ENCODE assay signal across 8 mouse cellular contexts in the genomic region with DNA sequence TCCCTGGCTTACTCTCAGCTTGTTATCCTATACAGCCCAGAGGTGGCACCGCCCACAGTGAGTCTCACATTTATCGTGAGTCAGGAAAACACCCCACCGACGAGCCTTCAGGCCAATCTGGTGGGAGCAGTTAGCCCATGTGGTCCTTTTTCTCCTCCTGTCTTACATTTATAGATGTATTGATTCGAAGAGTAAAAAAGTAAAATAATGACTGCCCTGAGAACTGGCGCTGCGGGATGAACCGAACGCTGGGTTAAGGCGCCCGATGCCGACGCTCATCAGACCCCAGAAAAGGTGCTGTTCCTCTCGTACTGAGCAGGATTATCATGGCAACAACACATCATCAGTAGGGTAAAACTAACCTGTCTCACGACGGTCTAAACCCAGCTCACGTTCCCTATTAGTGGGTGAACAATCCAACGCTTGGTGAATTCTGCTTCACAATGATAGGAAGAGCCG. TPM values are rescaled to one million over a fixed set of nuclear protein-coding genes. Genes with fewer than 3 reads are reported as not detected.
DNase-seq lines count a peak whose midpoint lies in the region; ATAC-seq and TF ChIP-seq lines count a peak whose summit lies in the region.

No protein-coding gene starts in this region.

- H3K36me3 ChIP-seq in CH12.LX (replicated peaks in 1 of 2; ENCODE audit: control insufficient read depth in 1 of 2, insufficient read depth in 1 of 2, low read length in 1 of 2) = peaks cover 0 to 20% of the 10 kb centered on the region in 2 experiments
- no peaks in the 10 kb centered on the region for H3K36me3 ChIP-seq in forebrain, embryonic 13.5 days (ENCODE audit: poor library complexity, severe bottlenecking)
- H3K36me3 ChIP-seq in liver, postnatal 0 days (replicated peaks; ENCODE audit: insufficient read depth, low read length) = no peaks in the 10 kb centered on the region
- H3K36me3 ChIP-seq in neural tube, embryonic 15.5 days = no peaks in the 10 kb centered on the region
- no peaks in the 10 kb centered on the region for H3K36me3 ChIP-seq in thymus, adult 2 months (ENCODE audit: control insufficient read depth, insufficient read depth, low read length)

- 55% methylated on average over 19 of the region's 19 CpGs for WGBS in forebrain, embryonic 13.5 days
- WGBS in liver, postnatal 0 days (ENCODE audit: insufficient replicate concordance) = 51% methylated on average over 19 of the region's 19 CpGs
- 51% methylated on average over 19 of the region's 19 CpGs for WGBS in neural tube, embryonic 15.5 days
- 63% methylated on average over 19 of the region's 19 CpGs for WGBS in thymus, adult 2 months

- no peaks in the 10 kb centered on the region for H3K9me3 ChIP-seq in CH12.LX (replicated peaks; ENCODE audit: low read length)
- peaks cover 3% of the 10 kb centered on the region for H3K9me3 ChIP-seq in forebrain, embryonic 13.5 days (replicated peaks)
- H3K9me3 ChIP-seq in liver, postnatal 0 days (ENCODE audit: low read length) = no peaks in the 10 kb centered on the region
- 0 out of 2 replicates have a peak, but pooled peaks cover 3% of the 10 kb centered on the region for H3K9me3 ChIP-seq in neural tube, embryonic 15.5 days (replicated peaks)

- H3K79me2 ChIP-seq in CH12.LX (replicated peaks; ENCODE audit: control insufficient read depth, extremely low read depth, insufficient read depth, poor library complexity, severe bottlenecking) = peaks cover 25% of the 10 kb centered on the region

- no peak overlapping the region for H3K4me3 ChIP-seq in CH12.LX (replicated peaks in 1 of 3; ENCODE audit: low read depth in 2 of 3, low read length in 2 of 3, poor library complexity in 1 of 3)
- H3K4me3 ChIP-seq in forebrain, embryonic 13.5 days = no peak overlapping the region
- H3K4me3 ChIP-seq in liver, postnatal 0 days (ENCODE audit: low read depth, low read length) = no peak overlapping the region
- no peak overlapping the region for H3K4me3 ChIP-seq in neural tube, embryonic 15.5 days (replicated peaks)
- no peak overlapping the region for H3K4me3 ChIP-seq in thymus, adult 2 months (ENCODE audit: control insufficient read depth, insufficient read depth, low read length)

- in situ Hi-C loops in CH12.LX (cut with MboI; ENCODE audit: low pct_ligation_motif_present, low pct_unique_long_range_greater_than_20kb, low sequenced_read_pairs) = no loop called here

- no peak overlapping the region for H3K4me2 ChIP-seq in CH12.LX (ENCODE audit: insufficient read depth, low read depth, poor library complexity, severe bottlenecking)
- no peak overlapping the region for H3K4me2 ChIP-seq in forebrain, embryonic 13.5 days
- no peak overlapping the region for H3K4me2 ChIP-seq in liver, postnatal 0 days (ENCODE audit: low read depth, low read length)
- H3K4me2 ChIP-seq in neural tube, embryonic 15.5 days = no peak overlapping the region

- TF ChIP-seq EP300 in CH12.LX (IDR thresholded peaks at IDR 0.05; ENCODE audit: low read length) = no peak
- no peak; the same call in 1 of the 2 replicates for TF ChIP-seq EP300 in liver, postnatal 0 days (IDR thresholded peaks at IDR 0.05; ENCODE audit: low read depth)

- H3K27me3 ChIP-seq in CH12.LX (replicated peaks) = no peaks in the 10 kb centered on the region
- peaks cover 5% of the 10 kb centered on the region; the same call in 1 of the 2 replicates for H3K27me3 ChIP-seq in forebrain, embryonic 13.5 days
- H3K27me3 ChIP-seq in liver, postnatal 0 days (ENCODE audit: insufficient read depth, low read length) = no peaks in the 10 kb centered on the region
- H3K27me3 ChIP-seq in neural tube, embryonic 15.5 days (replicated peaks) = 0 out of 2 replicates have a peak, but pooled peaks cover 7% of the 10 kb centered on the region
- H3K27me3 ChIP-seq in thymus, adult 2 months (ENCODE audit: control insufficient read depth, insufficient read depth, low read length) = no peaks in the 10 kb centered on the region; the same call in 1 of the 2 replicates

- peaks cover 2 to 20% of the 10 kb centered on the region in 2 experiments; a peak in 2 of 4 replicates for H3K4me1 ChIP-seq in CH12.LX (ENCODE audit: control insufficient read depth in 1 of 2, insufficient read depth in 2 of 2)
- peaks cover 20% of the 10 kb centered on the region for H3K4me1 ChIP-seq in forebrain, embryonic 13.5 days
- peaks cover 17% of the 10 kb centered on the region for H3K4me1 ChIP-seq in liver, postnatal 0 days (ENCODE audit: insufficient read depth)
- peaks cover 19% of the 10 kb centered on the region for H3K4me1 ChIP-seq in neural tube, embryonic 15.5 days
- peaks cover 6% of the 10 kb centered on the region for H3K4me1 ChIP-seq in thymus, adult 2 months (replicated peaks; ENCODE audit: control insufficient read depth, insufficient read depth, low read length)

- ATAC-seq in forebrain, embryonic 13.5 days = peak; percentile 69
- ATAC-seq in liver, postnatal 0 days = peak; percentile 82
- ATAC-seq in neural tube, embryonic 15.5 days (ENCODE audit: low FRiP score) = peak; percentile 33; the same call in 1 of the 2 replicates

- dilution Hi-C loops in CH12.LX (cut with MboI; ENCODE audit: extremely low pct_ligation_motif_present, extremely low pct_unique_long_range_greater_than_20kb, low sequenced_read_pairs) = no loop called here

- no peak overlapping the region for H3K27ac ChIP-seq in CH12.LX (ENCODE audit: insufficient read depth, low read depth)
- no peak overlapping the region for H3K27ac ChIP-seq in forebrain, embryonic 13.5 days
- no peak overlapping the region for H3K27ac ChIP-seq in liver, postnatal 0 days (ENCODE audit: low read depth)
- no peak overlapping the region for H3K27ac ChIP-seq in neural tube, embryonic 15.5 days (replicated peaks)
- H3K27ac ChIP-seq in thymus, adult 2 months (ENCODE audit: control insufficient read depth, insufficient read depth, low read length) = no peak overlapping the region

- TF ChIP-seq CTCF in CH12.LX (conservative IDR thresholded peaks at IDR 0.05 in 1 of 2, IDR thresholded peaks at IDR 0.05 in 1 of 2; ENCODE audit: low read depth in 2 of 2, low read length in 2 of 2) = no peak
- TF ChIP-seq CTCF in liver, postnatal 0 days (IDR thresholded peaks at IDR 0.05; ENCODE audit: low read depth) = no peak
- no peak for TF ChIP-seq CTCF in thymus, adult 2 months (IDR thresholded peaks at IDR 0.05; ENCODE audit: borderline replicate concordance, control insufficient read depth, extremely low read depth, insufficient read depth, low read length, poor library complexity)

- no peak overlapping the region for H3K9ac ChIP-seq in CH12.LX (ENCODE audit: insufficient read depth, low read depth)
- no peak overlapping the region for H3K9ac ChIP-seq in forebrain, embryonic 13.5 days
- H3K9ac ChIP-seq in liver, postnatal 0 days (replicated peaks) = no peak overlapping the region
- H3K9ac ChIP-seq in neural tube, embryonic 15.5 days (replicated peaks) = no peak overlapping the region

- TF ChIP-seq POLR2A in CH12.LX (IDR thresholded peaks at IDR 0.05; ENCODE audit: low read depth, low read length) = no peak
- TF ChIP-seq POLR2A in thymus, adult 2 months (IDR thresholded peaks at IDR 0.05; ENCODE audit: control insufficient read depth, extremely low read depth, insufficient read depth, low read length, poor library complexity) = no peak

- intact Hi-C loops in heart, postnatal 10 days (cut with DNase I) = loop anchor here (5.0 kb wide), 1 partner anchor 91 kb away; a partner anchor contains a TSS

- peak; percentile 100 for DNase-seq in CH12.LX (ENCODE audit: extremely low read depth)
- DNase-seq in c-Kit-positive CD71-positive TER-119-negative erythroid progenitor cells, embryonic 14.5 days (ENCODE audit: low read depth) = peak; percentile 100
- peak; percentile 100 for DNase-seq in heart, postnatal 10 days
- peak; percentile 100 for DNase-seq in layer of hippocampus, adult 11-12 months (ENCODE audit: low spot score)
- peak; percentile 100 for DNase-seq in liver, postnatal 0 days
- DNase-seq in thymus, adult 2 months = peak; percentile 100

- TF ChIP-seq RAD21 in CH12.LX (IDR thresholded peaks at IDR 0.05; ENCODE audit: low read depth, low read length) = no peak

RNA-seq across cellular contexts. Expression of a gene that starts 2.8 kb away (rescaled TPM):
- total RNA-seq in CH12.LX (2012; rRNA removed) (22.1 and 29.8 TPM in 2 replicates), CH12.LX (2014; rRNA removed) (57.9 and 66.6 TPM in 2 replicates)
- polyA plus RNA-seq in CH12.LX (2012; ENCODE audit: insufficient read length, low read depth) = 63.9 and 74.1 TPM in 2 replicates
- 70.0 and 78.2 TPM in 2 replicates for polyA plus RNA-seq in forebrain, embryonic 13.5 days (2015; fragmentation: Nextera tagmentation; extraction: Ambion mirVana)
- 100 to 1,000 TPM in 1 of 2 experiments, 10 to 100 TPM in 1; 96.9 to 104 TPM for total RNA-seq in heart, postnatal 10 days (2021)
- polyA plus RNA-seq in liver, postnatal 0 days (2015; fragmentation: Nextera tagmentation; extraction: Ambion mirVana) = 14.8 and 17.6 TPM in 2 replicates
- polyA plus RNA-seq in neural tube, embryonic 15.5 days (2015; fragmentation: Nextera tagmentation; extraction: Ambion mirVana) = 61.3 and 65.6 TPM in 2 replicates
- polyA plus RNA-seq in thymus, adult 2 months (2012; rRNA removed) = 9.4 and 10.3 TPM in 2 replicates

RNA-seq across cellular contexts. Expression of a gene that starts 42.4 kb away (rescaled TPM):
- total RNA-seq in CH12.LX (2012; rRNA removed) = 10.7 and 14.4 TPM in 2 replicates
- 20.4 and 21.1 TPM in 2 replicates for total RNA-seq in CH12.LX (2014; rRNA removed)
- polyA plus RNA-seq in CH12.LX (2012; ENCODE audit: insufficient read length, low read depth) = 12.8 and 17.4 TPM in 2 replicates
- 2.8 and 3.1 TPM in 2 replicates for polyA plus RNA-seq in forebrain, embryonic 13.5 days (2015; fragmentation: Nextera tagmentation; extraction: Ambion mirVana)
- 10 to 100 TPM in 1 of 2 experiments, 1 to 10 TPM in 1; 9.3 to 12.7 TPM for total RNA-seq in heart, postnatal 10 days (2021)
- polyA plus RNA-seq in liver, postnatal 0 days (2015; fragmentation: Nextera tagmentation; extraction: Ambion mirVana) = 15.8 and 16.3 TPM in 2 replicates
- 1.4 and 6.1 TPM in 2 replicates for polyA plus RNA-seq in neural tube, embryonic 15.5 days (2015; fragmentation: Nextera tagmentation; extraction: Ambion mirVana)
- 20.6 and 20.9 TPM in 2 replicates for polyA plus RNA-seq in thymus, adult 2 months (2012; rRNA removed)

RNA-seq across cellular contexts. Expression of a gene that starts 43.1 kb away (rescaled TPM):
- total RNA-seq in CH12.LX (2012; rRNA removed) (26.1 and 30.3 TPM in 2 replicates), CH12.LX (2014; rRNA removed) (53.1 and 56.9 TPM in 2 replicates)
- 33.2 and 34.3 TPM in 2 replicates for polyA plus RNA-seq in CH12.LX (2012; ENCODE audit: insufficient read length, low read depth)
- polyA plus RNA-seq in forebrain, embryonic 13.5 days (2015; fragmentation: Nextera tagmentation; extraction: Ambion mirVana) = 2.3 and 2.8 TPM in 2 replicates
- 10 to 100 TPM; 11.1 to 14.4 TPM for total RNA-seq in heart, postnatal 10 days (2021)
- polyA plus RNA-seq in liver, postnatal 0 days (2015; fragmentation: Nextera tagmentation; extraction: Ambion mirVana) = 21.8 and 23.4 TPM in 2 replicates
- polyA plus RNA-seq in neural tube, embryonic 15.5 days (2015; fragmentation: Nextera tagmentation; extraction: Ambion mirVana) = 2.0 and 7.8 TPM in 2 replicates
- polyA plus RNA-seq in thymus, adult 2 months (2012; rRNA removed) = 13.5 and 14.8 TPM in 2 replicates

RNA-seq across cellular contexts. Expression of a gene that starts 59.6 kb away (rescaled TPM):
- 5.9 and 8.4 TPM in 2 replicates for total RNA-seq in CH12.LX (2012; rRNA removed)
- total RNA-seq in CH12.LX (2014; rRNA removed) = 7.4 and 8.0 TPM in 2 replicates
- 5.4 and 6.2 TPM in 2 replicates for polyA plus RNA-seq in CH12.LX (2012; ENCODE audit: insufficient read length, low read depth)
- 13.1 and 13.3 TPM in 2 replicates for polyA plus RNA-seq in forebrain, embryonic 13.5 days (2015; fragmentation: Nextera tagmentation; extraction: Ambion mirVana)
- total RNA-seq in heart, postnatal 10 days (2021) = 1 to 10 TPM; 4.4 to 5.6 TPM
- polyA plus RNA-seq in liver, postnatal 0 days (2015; fragmentation: Nextera tagmentation; extraction: Ambion mirVana) = 2.2 TPM in 2 replicates
- polyA plus RNA-seq in neural tube, embryonic 15.5 days (2015; fragmentation: Nextera tagmentation; extraction: Ambion mirVana) = 12.0 and 12.4 TPM in 2 replicates
- 3.2 and 3.6 TPM in 2 replicates for polyA plus RNA-seq in thymus, adult 2 months (2012; rRNA removed)
